24 mouse cellular contexts compared by ENCODE assay signal in the genomic region with DNA sequence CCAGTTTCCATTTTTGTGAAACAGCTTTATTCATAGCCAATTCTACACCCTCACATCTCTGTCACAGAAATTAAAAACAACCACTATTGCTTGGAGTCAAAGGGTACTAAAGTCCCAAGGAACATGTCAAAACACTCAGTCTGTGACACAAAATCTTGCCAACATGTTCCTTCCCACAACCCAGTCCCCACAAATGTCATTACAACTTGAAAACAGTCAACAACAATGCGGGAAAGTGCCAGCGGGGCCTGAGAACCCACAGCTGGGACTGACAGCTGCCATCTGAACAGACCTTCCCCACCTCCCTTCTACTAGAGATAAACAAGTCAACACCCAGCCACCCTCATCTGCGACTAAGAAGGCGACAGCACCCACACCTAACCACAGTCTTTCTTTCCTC. TPM values are rescaled to one million over a fixed set of nuclear protein-coding genes. Genes with fewer than 3 reads are reported as not detected.
DNase-seq lines count a peak whose midpoint lies in the region; ATAC-seq lines count a peak whose summit lies in the region.
"Had no signal": no experiment of that assay in that cellular context is flagged by ENCODE, and none has a peak within 500 bp of the region (broad histone marks: within the 10 kb centered on the region; RNA-seq: fewer than 3 reads in every experiment).

No protein-coding gene starts in this region.

- WGBS in heart, embryonic 12.5 days: 45% methylated on average over 4 of the region's 4 CpGs
- WGBS in forebrain, embryonic 14.5 days: 84% methylated on average over 4 of the region's 4 CpGs

- no peak overlapping the region for H3K4me2 ChIP-seq in heart, embryonic 12.5 days
- no peak overlapping the region for H3K4me2 ChIP-seq in forebrain, embryonic 14.5 days (ENCODE audit: low read length)
- H3K4me2 ChIP-seq: hindbrain, embryonic 12.5 days; limb, embryonic 12.5 days; neural tube, embryonic 13.5 days had no signal

- no peak overlapping the region for H3K4me3 ChIP-seq in heart, embryonic 12.5 days
- no peak overlapping the region for H3K4me3 ChIP-seq in forebrain, embryonic 14.5 days (ENCODE audit: low read depth, low read length)
- H3K4me3 ChIP-seq: embryonic facial prominence, embryonic 10.5 days; hindbrain, embryonic 12.5 days; limb, embryonic 12.5 days; megakaryocyte, embryonic 14.5 days; neural tube, embryonic 13.5 days had no signal

- peak; percentile 92 for DNase-seq in heart, adult 11 months
- peak; percentile 26 for DNase-seq in left cerebral cortex, postnatal 4 days
- no peak for DNase-seq in left cerebral cortex, postnatal 25 days (ENCODE audit: low spot score in 2 of 2)
- peak; percentile 64 for DNase-seq in adipocyte (ENCODE audit: low spot score)
- DNase-seq in induced T-regulatory cell, adult 2 months (ENCODE audit: low read depth): peak; percentile 9
- DNase-seq in forebrain, embryonic 14.5 days (ENCODE audit: low spot score): no peak
- DNase-seq in layer of hippocampus, adult 9-11 months: no peak
- DNase-seq: adrenal gland, postnatal 14 days; cerebellum, adult 8-10 months; gastrocnemius, postnatal 14 days; kidney, postnatal 4 days; midbrain, embryonic 14.5 days; spleen, adult 18-20 months; thymus, postnatal 14 days had no signal

- H3K27me3 ChIP-seq in heart, embryonic 12.5 days (replicated peaks): peaks cover 9% of the 10 kb centered on the region; the same call in 1 of the 2 replicates
- no peaks in the 10 kb centered on the region for H3K27me3 ChIP-seq in forebrain, embryonic 14.5 days (replicated peaks; ENCODE audit: control insufficient read depth, insufficient read depth, low read length)
- H3K27me3 ChIP-seq: hindbrain, embryonic 12.5 days; limb, embryonic 12.5 days; megakaryocyte, embryonic 14.5 days; neural tube, embryonic 13.5 days; Patski had no signal

- H3K27ac ChIP-seq in heart, embryonic 12.5 days (ENCODE audit: poor library complexity, severe bottlenecking): no peak overlapping the region
- H3K27ac ChIP-seq in forebrain, embryonic 14.5 days (ENCODE audit: low read depth, low read length): no peak overlapping the region
- H3K27ac ChIP-seq: embryonic facial prominence, embryonic 10.5 days; hindbrain, embryonic 12.5 days; limb, embryonic 12.5 days; liver, embryonic 14.5 days; neural tube, embryonic 13.5 days had no signal

- no peaks in the 10 kb centered on the region for H3K9me3 ChIP-seq in heart, embryonic 12.5 days (replicated peaks)
- H3K9me3 ChIP-seq in forebrain, embryonic 14.5 days (replicated peaks; ENCODE audit: control insufficient read depth, low read length): no peaks in the 10 kb centered on the region
- H3K9me3 ChIP-seq: embryonic facial prominence, embryonic 10.5 days; hindbrain, embryonic 12.5 days; limb, embryonic 12.5 days; megakaryocyte, embryonic 14.5 days; neural tube, embryonic 13.5 days had no signal

- H3K4me1 ChIP-seq in heart, embryonic 12.5 days (replicated peaks): peaks cover 14% of the 10 kb centered on the region
- H3K4me1 ChIP-seq in forebrain, embryonic 14.5 days (ENCODE audit: control insufficient read depth, insufficient read depth, low read length): no peaks in the 10 kb centered on the region
- H3K4me1 ChIP-seq: embryonic facial prominence, embryonic 10.5 days; hindbrain, embryonic 12.5 days; limb, embryonic 12.5 days; neural tube, embryonic 13.5 days had no signal

- H3K36me3 ChIP-seq in heart, embryonic 12.5 days: peaks cover 30% of the 10 kb centered on the region
- peaks cover 48% of the 10 kb centered on the region for H3K36me3 ChIP-seq in forebrain, embryonic 14.5 days (ENCODE audit: control insufficient read depth, insufficient read depth, low read length)

- no peak for ATAC-seq in heart, embryonic 12.5 days (ENCODE audit: insufficient number of reproducible peaks, low FRiP score)
- no peak for ATAC-seq in forebrain, embryonic 14.5 days
- ATAC-seq: CD4-positive, CD25-positive, alpha-beta regulatory T cell, adult 4 months; inflammation-experienced regulatory T-cells, adult 6 months; Patski had no signal

- no peak overlapping the region for H3K9ac ChIP-seq in heart, embryonic 12.5 days
- no peak overlapping the region for H3K9ac ChIP-seq in forebrain, embryonic 14.5 days (ENCODE audit: low read length)
- H3K9ac ChIP-seq: hindbrain, embryonic 12.5 days; limb, embryonic 12.5 days; liver, embryonic 14.5 days; neural tube, embryonic 13.5 days had no signal

- intact Hi-C loops in left cerebral cortex, postnatal 4 days (cut with DNase I): loop anchor here (5.0 kb wide), 1 partner anchor 158 kb away; no protein-coding TSS in a partner anchor
- intact Hi-C loops in left cerebral cortex, postnatal 25 days (cut with DNase I): no loop called here

RNA-seq across cellular contexts. Expression of a gene that starts 18.9 kb away (rescaled TPM):
- 56.6 and 61.7 TPM in 2 replicates for polyA plus RNA-seq in heart, embryonic 12.5 days (2016; fragmentation: Nextera tagmentation; extraction: Ambion mirVana)
- total RNA-seq in left cerebral cortex, postnatal 4 days (2021): 100 to 1,000 TPM; 103 to 121 TPM
- total RNA-seq in left cerebral cortex, postnatal 25 days (2021): 10 to 100 TPM; 43.9 to 45.2 TPM
- 69.3 and 76.8 TPM in 2 replicates for polyA plus RNA-seq in forebrain, embryonic 14.5 days (2014; fragmentation: Nextera tagmentation; extraction: Ambion mirVana)

Comparison
In these comparisons a context has a peak if more than half of its experiments do, and no peak if none do; other contexts are left out.
1. DNase-seq: peak in heart, adult 11 months (single experiment), left cerebral cortex, postnatal 4 days (single experiment), adipocyte (single experiment) and induced T-regulatory cell, adult 2 months (single experiment); none in left cerebral cortex, postnatal 25 days (0 of 2), forebrain, embryonic 14.5 days (single experiment) and layer of hippocampus, adult 9-11 months (single experiment).